Mouse (Mus musculus): Measurements from ENCODE around the gene Vti1a.
A peak's percentile ranks its signal among the peaks of the same experiment; 100 is the strongest.

Vti1a gene

DNA sequence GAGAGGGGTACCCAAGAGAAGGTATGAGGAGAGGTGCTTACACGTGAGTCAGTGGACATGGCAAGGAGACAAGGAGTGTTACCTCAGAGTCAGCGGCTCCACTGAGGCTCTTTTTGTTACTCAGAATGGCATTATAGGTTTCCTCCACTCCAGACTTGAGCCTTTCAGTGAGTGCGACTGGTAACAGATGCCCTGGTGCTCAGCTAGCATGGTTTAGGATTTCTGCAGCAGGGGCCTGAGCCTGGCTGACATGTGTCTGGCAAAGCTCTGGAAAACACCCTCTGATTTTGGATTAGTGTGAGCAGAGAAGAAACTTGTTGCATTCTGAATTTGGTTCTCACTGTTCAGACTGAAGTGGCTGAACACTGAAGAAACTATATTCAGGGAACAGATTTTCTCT is 209.0 kb downstream of the Vti1a start:
- DNase-seq (ENCODE audit: low spot score in 2 of 2) = no peak

DNA sequence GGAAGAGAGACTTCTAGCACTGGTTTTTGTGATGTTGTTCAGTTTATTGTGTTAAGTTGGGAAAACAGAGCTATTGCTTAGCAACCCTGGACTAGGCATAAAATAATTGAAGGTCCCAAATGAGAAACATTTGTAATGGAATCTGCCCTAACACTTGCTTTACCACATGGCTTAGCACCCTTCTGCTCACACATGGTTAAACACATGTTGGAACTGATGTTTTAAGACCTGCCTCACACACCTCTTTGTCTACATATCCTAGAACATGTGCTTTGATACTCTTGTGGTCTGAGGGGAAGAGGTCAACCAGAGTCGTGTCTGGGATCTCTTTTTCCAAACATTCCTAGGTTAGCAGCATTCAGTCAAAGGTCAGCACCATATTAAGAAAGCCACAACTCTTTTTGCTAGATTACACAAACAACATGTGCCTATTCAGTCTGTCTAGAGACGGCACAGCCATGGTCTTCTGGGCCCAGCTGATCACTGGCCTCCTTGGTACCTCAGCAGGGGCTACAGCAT is 210.7 kb downstream of the Vti1a start:
- DNase-seq (ENCODE audit: low spot score in 2 of 2) = no peak

DNA sequence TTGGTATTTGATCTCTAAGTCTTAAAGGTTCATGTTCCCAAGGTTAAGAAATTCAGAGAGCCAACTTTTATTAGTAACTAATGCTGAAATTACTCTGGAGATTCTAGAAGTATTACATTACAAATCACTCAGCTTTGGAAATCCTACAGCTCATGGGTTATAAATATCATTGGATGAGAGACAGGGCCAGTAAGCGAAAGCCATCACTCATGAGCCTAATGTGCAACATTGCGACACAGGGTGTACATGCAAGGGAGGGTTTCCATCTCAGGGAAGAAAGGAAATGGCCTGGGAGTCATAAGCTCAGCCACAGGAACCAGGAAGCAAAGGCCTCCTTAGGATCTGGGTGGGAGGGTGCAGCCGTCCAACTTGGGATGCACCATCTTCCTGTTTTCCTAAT is 213.9 kb downstream of the Vti1a start:
- DNase-seq (ENCODE audit: low spot score in 2 of 2) = no peak

DNA sequence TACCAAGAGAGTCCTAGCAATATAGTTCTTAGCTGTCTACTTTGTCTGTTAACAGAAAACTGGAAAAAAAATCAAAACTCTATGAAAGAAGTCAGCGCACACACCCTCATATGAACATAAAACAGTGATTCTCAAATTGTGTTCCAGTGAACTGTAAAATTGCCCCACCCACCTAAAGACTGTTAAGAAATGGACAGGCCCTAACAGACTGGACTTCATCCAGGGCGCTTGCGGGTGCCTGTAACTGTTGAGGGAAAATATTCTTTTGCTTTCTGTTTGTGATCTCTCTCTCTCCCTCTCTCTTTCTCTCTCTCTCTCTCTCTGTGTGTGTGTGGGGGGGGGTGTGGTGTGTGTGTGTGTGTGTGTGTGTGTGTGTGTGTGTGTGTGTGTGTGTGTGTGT is 216.6 kb downstream of the Vti1a start:
- no peak for DNase-seq (ENCODE audit: low spot score in 2 of 2)

- DNase-seq (ENCODE audit: low spot score in 2 of 2) = no peak
Measured at GRCm38 (mm10) chr19:55536273-55536937, 220.3 kb downstream of the Vti1a start.

GRCm38 (mm10) chr19:55537691-55538090 is 221.6 kb downstream of the Vti1a start:
- DNase-seq (ENCODE audit: low spot score in 2 of 2) = no peak

DNA sequence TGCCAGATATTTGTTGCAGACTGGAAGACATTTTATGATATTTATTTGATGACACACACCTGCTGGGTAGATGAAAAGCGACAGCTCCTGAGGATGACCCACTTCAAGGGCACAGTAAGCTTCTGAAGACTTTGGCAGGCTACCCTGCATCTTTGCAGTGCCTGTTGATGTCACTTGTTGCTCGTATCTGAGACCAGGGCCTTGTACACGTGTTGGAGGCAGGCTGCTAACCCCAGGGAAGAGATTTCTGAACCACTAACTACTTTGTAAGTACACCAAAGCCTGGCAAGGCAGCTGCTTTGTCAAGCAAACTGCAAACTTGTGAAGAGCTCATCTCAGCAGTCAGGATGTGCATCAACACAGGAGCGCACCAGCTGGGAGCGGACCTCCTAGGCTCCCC is 225.5 kb downstream of the Vti1a start:
- DNase-seq (ENCODE audit: low spot score in 2 of 2) = no peak

GRCm38 (mm10) chr19:55542461-55542860 is 226.4 kb downstream of the Vti1a start:
- DNase-seq (ENCODE audit: low spot score in 2 of 2) = no peak

DNA sequence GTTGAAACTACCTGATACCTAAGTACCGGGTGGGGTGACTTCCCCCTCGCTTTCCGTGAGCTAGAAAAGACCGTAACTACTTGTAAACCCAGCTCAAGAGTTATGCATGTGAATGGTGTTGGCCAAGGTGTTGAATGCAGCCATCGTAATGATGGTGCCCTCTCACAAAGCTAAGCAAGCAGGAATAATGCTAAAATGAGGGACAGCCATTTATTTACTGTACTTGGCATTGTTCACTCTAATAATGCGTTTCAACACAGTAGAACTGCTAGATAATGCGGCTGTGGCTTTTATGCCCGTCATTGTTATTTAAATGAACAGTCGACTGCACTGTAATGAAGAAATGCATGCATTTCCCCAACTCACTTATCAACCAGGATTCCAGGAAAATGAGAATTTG is 227.1 kb downstream of the Vti1a start:
- no peak for DNase-seq (ENCODE audit: low spot score in 2 of 2)

DNA sequence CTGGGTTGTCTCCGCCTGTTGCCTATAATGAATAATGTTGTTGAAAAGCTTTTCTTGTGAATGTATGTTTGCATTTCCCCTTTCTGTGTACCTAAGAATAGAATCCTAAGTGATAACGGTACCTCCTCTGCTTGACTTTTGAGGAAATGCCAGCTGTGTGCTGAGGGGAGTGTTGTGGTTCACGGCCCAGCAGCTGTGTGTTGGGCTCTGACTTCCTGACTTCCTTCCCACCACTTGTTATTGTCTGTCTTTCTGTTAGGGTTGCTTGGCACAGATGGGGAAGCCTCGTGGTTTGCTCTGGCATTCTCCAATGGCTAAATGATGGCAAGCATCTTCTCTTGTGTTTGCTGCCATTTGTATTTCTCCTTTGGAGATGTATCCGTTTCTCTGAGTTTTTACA is 228.4 kb downstream of the Vti1a start:
- DNase-seq (ENCODE audit: low spot score in 2 of 2) = no peak

DNA sequence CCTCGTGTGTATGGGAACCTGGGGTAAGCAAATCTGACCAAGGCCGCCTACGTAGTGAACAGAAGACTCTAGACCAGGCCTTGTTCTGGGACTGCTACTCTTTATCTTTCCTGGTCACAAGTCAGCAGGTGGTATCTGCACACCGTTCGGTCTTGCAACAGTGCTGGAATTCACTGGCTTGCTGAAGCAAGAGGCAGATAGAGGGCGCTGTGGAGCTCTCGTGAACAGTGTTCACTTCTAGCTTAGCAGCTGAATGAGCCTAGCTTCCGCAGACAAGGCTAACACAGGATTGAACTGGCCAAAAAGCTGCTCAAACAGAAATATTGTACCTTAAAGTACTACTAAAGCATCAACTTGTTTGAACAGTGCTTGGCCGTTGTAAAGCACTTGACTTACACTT is 229.4 kb downstream of the Vti1a start:
- DNase-seq (ENCODE audit: low spot score in 2 of 2) = peak; percentile 74 to 79

DNA sequence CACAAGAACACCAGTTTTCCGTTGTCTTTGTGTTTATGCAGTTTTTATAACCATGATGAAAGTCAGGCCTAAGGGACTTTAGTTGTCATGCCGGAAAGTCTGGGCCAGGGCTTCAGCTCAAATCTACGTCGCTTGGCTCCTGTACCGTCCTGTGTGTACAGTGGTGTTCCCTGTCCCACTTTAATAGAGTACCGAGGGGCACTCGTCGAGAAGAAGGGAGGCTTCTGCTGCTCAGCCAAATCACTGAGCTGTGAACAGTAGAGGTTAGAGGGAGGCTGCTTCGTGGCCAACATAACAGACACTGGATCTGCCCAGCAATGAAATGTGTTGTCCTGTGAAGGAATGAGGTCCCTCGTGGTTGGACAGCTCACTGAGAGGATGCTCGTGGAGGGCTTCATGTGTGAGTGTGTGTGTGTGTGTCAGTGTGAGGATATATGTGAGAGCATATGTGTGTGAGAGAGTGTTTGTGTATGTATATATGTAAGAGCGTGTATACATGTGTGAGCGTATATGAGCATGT is 230.0 kb downstream of the Vti1a start:
- DNase-seq (ENCODE audit: low spot score in 2 of 2) = no peak

GRCm38 (mm10) chr19:55548206-55548605 is 232.1 kb downstream of the Vti1a start:
- DNase-seq (ENCODE audit: low spot score in 2 of 2) = no peak

DNA sequence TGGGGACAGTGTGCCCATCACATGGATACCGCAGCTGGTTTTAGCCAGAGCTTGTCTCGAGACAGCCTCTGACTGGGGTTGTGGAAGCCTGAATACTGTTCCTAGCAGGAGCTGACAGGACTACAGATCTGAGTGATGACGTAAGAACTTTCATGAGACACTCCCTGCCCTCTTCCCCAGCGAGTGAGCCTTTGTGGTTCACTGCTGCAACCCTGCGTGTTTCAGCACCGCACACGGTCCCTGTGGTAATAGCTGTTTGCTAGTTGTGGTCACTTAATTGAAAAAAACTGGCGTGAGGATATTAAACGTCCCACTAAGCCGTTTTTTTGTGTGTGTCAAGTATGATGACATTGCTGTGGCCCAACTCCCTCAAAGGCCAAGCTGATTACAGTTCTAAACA is 232.6 kb downstream of the Vti1a start:
- no peak for DNase-seq (ENCODE audit: low spot score in 2 of 2)

- DNase-seq (ENCODE audit: low spot score in 2 of 2) = no peak
Measured at GRCm38 (mm10) chr19:55550176-55550575, 234.1 kb downstream of the Vti1a start.

DNA sequence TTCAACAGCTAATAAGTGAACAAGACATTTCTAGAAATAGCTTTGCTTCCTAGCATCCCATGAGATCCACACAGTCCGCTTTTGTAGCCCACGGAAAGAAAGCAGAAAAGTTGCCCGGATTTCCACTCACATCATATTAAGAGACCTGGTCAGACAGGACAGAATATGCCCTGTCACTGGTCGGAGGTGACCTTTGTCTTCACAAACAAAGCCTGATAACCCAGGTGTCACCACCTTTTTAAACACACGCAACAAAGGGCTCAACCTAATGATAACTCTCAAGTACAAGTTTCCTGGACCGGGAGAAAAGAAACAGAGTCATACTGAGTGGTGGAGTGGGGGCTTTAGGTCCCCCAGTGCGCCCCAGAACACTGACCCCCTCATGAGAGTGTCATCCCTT is 236.2 kb downstream of the Vti1a start:
- no peak for DNase-seq (ENCODE audit: low spot score in 2 of 2)

- no peak for DNase-seq (ENCODE audit: low spot score in 2 of 2)
Measured at GRCm38 (mm10) chr19:55552861-55553260, 236.8 kb downstream of the Vti1a start.

DNA sequence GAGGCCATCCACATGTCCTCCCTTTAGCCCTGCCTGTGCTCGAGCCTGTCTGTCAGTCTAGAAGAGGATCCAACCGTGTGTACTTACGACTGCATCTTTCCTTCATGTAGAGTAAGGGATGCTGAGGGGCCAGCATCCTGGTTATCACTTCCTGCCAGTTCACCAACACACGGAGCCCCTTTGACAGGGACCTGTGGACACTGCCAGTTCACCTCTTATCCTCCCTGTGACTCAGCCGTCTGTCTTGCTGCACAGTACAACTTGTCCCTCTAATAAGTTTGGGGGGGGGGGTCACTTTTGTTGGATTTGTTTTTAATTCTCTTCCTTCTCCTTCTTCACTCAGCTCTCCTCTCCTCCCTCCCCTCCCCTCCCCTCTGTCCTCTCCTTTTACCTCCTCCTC is 238.2 kb downstream of the Vti1a start:
- no peak for DNase-seq (ENCODE audit: low spot score in 2 of 2)

DNA sequence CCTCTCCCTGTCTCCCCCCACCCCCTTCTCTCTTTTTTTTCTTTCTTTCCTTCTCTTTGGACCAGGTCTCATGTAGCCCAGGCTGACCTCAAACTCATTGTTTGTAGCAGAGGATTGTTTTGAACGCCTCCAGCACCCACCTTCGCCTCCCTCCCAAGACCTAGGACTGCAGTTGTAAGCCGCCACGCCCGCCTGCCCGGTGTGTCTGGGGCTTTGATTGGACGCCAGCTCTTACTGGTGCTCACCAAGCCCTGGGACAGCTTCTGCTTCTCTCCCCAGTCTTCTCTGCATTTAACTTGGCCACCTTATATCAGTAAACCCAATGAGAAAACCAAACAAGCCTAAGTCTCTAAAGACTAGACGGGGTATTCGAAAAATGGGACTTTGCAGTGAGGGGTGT is 238.6 kb downstream of the Vti1a start:
- DNase-seq (ENCODE audit: low spot score in 2 of 2) = no peak

DNA sequence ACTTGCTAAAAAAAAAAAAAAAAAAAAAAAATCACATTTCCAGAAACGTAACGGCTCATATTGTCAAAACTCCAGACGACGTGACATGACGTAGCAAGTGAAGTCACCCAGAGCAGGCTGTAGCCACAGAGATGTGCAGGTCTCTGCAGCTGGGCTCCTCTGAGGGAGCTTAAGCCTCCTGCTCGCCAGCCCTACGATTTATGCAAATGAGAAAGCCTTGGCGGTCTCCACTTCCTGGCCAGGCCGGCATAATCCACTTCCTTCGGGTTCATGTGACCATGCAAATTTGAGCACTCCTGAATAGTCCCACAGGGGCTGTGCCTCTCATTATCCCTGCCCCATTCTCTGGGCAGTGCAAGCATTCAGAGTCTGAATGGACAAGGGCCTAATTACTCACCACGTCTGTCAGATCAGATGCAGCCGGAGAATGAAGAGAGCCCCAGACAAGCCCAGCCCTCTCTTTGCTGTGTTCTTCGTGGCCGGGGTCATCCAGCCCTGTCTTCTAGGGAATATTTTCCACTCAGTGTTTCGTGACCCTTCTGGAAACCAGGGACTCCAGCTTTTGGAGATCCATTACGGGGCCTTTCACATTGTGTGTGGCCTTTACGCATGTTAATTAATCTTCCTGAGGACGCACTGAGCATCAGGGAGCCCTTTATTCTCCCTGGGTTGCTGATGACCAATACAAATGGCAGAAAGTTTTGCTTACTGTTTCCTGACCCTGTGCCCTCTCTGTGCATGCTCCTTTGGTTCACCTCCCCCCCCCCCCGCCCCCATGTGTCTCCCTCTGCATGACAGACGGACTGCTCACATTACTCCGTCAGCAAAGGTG is 240.3 kb downstream of the Vti1a start:
- DNase-seq (ENCODE audit: low spot score in 2 of 2) = peak in 1 of 2 experiments; percentile 52

GRCm38 (mm10) chr19:55559331-55559730 is 243.2 kb downstream of the Vti1a start:
- no peak for DNase-seq (ENCODE audit: low spot score in 2 of 2)

DNA sequence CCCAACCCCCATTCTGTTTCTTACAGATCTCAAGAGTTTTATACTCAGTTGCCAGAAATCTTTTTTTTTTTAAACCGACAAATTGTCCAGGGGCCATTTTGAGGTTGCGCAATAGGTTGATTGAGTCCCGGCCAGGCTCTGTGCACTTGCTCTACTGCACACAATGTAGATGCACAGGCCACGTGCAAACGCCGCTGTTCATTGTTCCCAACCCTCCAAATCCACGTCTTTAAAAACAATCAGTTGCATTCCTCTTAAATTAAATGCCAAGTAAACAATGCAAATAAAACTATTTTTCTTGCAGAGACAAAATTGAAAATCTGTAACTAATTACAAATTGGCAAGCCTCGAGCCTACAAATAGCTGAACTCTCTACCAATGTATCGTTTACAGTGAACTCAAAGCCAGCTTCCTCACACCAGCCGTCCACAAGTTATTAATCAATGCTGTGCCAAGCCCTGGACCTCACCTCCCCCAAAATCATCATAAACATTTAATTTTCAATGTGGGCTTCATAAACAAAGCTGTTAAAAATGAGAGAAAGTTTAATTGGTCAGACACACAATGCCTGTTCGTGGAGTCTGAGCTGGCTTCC is 244.1 kb downstream of the Vti1a start:
- no peak for DNase-seq (ENCODE audit: low spot score in 2 of 2)

GRCm38 (mm10) chr19:55561469-55561868 is 245.4 kb downstream of the Vti1a start:
- no peak for DNase-seq (ENCODE audit: low spot score in 2 of 2)
